Mouse (Mus musculus) limb, embryonic 10.5 days (tissue): Measurements from ENCODE around the gene Cdkal1. TPM values are rescaled to one million over a fixed set of nuclear protein-coding genes. Genes with fewer than 3 reads are reported as not detected.

Experiments
- DNase-seq: peaks from one replicate; pipeline ENCODE4 v3.0.0-alpha.2; 2017; ENCODE audit warnings: low spot score
- H3K27ac ChIP-seq: fragments of 300-500 bp; sonication (generic); 2 replicates; pipeline ENCODE4 v1.5.1; 2016; ENCODE audit warnings: mild to moderate bottlenecking
- H3K27me3 ChIP-seq: fragments of 300-500 bp; sonication (generic); 2 replicates; pipeline ENCODE4 v1.6.1; 2016; ENCODE audit warnings: low read depth, mild to moderate bottlenecking; ENCODE audit not compliant: poor library complexity, severe bottlenecking
- H3K36me3 ChIP-seq: fragments of 300-500 bp; sonication (generic); 2 replicates; pipeline ENCODE4 v1.6.1; 2016; ENCODE audit warnings: mild to moderate bottlenecking, moderate library complexity
- H3K4me1 ChIP-seq: fragments of 300-500 bp; sonication (generic); 2 replicates; pipeline ENCODE4 v1.6.1; 2016
- H3K4me3 ChIP-seq: fragments of 300-500 bp; sonication (generic); 2 replicates; pipeline ENCODE4 v1.5.1; 2016; ENCODE audit warnings: mild to moderate bottlenecking, moderate library complexity
- H3K9me3 ChIP-seq: fragments of 300-500 bp; sonication (generic); replicated peaks from 2 replicates; pipeline ENCODE4 v1.6.1; 2016; ENCODE audit warnings: mild to moderate bottlenecking
- WGBS: fragments of 180-500 bp; shearing (Covaris S2); methylation state at CpG from one replicate; pipeline ENCODE4 v1.1.7; 2016; 5-methylcytosine and 5-hydroxymethylcytosine counted together
- polyA plus RNA-seq: library from polyadenylated mRNA; unstranded; fragments of >200 nt; fragmentation: Nextera tagmentation; extraction: Ambion mirVana; gene quantifications from 2 replicates; pipeline ENCODE4 v1.2.1, GENCODE M21; 2016

Cdkal1 gene
- polyA plus RNA-seq, 1 experiment from 2014 or later, result 34.8 TPM

GRCm38 (mm10) chr13:29828032-29828431 is 27.4 kb downstream of the Cdkal1 start:
- 51% methylated on average over 1 of the region's 1 CpGs for WGBS
- no peaks in the 10 kb centered on the region for H3K27me3 ChIP-seq
- DNase-seq, result no peak
- H3K27ac ChIP-seq, result no peak overlapping the region
- H3K4me3 ChIP-seq, result no peak overlapping the region
- H3K9me3 ChIP-seq, result no peaks in the 10 kb centered on the region
- H3K4me1 ChIP-seq, result 0 out of 2 replicates have a peak, but pooled peaks cover 2% of the 10 kb centered on the region
- no peaks in the 10 kb centered on the region for H3K36me3 ChIP-seq

GRCm38 (mm10) chr13:29826469-29826868 is 29.0 kb downstream of the Cdkal1 start:
- WGBS, result 76% methylated on average over 2 of the region's 2 CpGs
- Histone ChIP-seq H3K36me3 (no peaks in the 10 kb centered on the region), H3K9me3 (no peaks in the 10 kb centered on the region), H3K27me3 (no peaks in the 10 kb centered on the region), H3K4me3 (no peak overlapping the region), H3K27ac (no peak overlapping the region), H3K4me1 (0 out of 2 replicates have a peak, but pooled peaks cover 2% of the 10 kb centered on the region)
- no peak for DNase-seq

GRCm38 (mm10) chr13:29826041-29826440 is 29.4 kb downstream of the Cdkal1 start:
- Histone ChIP-seq H3K9me3 (no peaks in the 10 kb centered on the region), H3K27ac (no peak overlapping the region), H3K36me3 (no peaks in the 10 kb centered on the region), H3K4me1 (0 out of 2 replicates have a peak, but pooled peaks cover 2% of the 10 kb centered on the region), H3K27me3 (no peaks in the 10 kb centered on the region), H3K4me3 (no peak overlapping the region)
- no peak for DNase-seq

- 0 out of 2 replicates have a peak overlapping the region, but pooled peaks have one; percentile 14 for H3K27ac ChIP-seq
- H3K4me3 ChIP-seq, result no peak overlapping the region
- 0 out of 2 replicates have a peak, but pooled peaks cover 2% of the 10 kb centered on the region for H3K4me1 ChIP-seq
- no peak for DNase-seq
- no peaks in the 10 kb centered on the region for H3K9me3 ChIP-seq
- 82% methylated on average over 4 of the region's 4 CpGs for WGBS
- H3K27me3 ChIP-seq, result no peaks in the 10 kb centered on the region
- no peaks in the 10 kb centered on the region for H3K36me3 ChIP-seq
Measured at GRCm38 (mm10) chr13:29824797-29825196, 30.7 kb downstream of the Cdkal1 start.

GRCm38 (mm10) chr13:29824326-29824725 is 31.1 kb downstream of the Cdkal1 start:
- Histone ChIP-seq H3K36me3 (no peaks in the 10 kb centered on the region), H3K4me1 (0 out of 2 replicates have a peak, but pooled peaks cover 2% of the 10 kb centered on the region), H3K4me3 (no peak overlapping the region), H3K9me3 (no peaks in the 10 kb centered on the region), H3K27ac (0 out of 2 replicates have a peak overlapping the region, but pooled peaks have one; percentile 14), H3K27me3 (no peaks in the 10 kb centered on the region)
- WGBS, result 82% methylated on average over 8 of the region's 8 CpGs
- no peak for DNase-seq

GRCm38 (mm10) chr13:29823906-29824305 is 31.6 kb downstream of the Cdkal1 start:
- no peak for DNase-seq
- no peak overlapping the region for H3K27ac ChIP-seq

GRCm38 (mm10) chr13:29823487-29823886 is 32.0 kb downstream of the Cdkal1 start:
- H3K4me3 ChIP-seq, result no peak overlapping the region
- no peaks in the 10 kb centered on the region for H3K9me3 ChIP-seq
- 0 out of 2 replicates have a peak, but pooled peaks cover 2% of the 10 kb centered on the region for H3K4me1 ChIP-seq
- H3K36me3 ChIP-seq, result no peaks in the 10 kb centered on the region
- no peak for DNase-seq
- no peak overlapping the region for H3K27ac ChIP-seq
- 92% methylated on average over 8 of the region's 8 CpGs for WGBS
- H3K27me3 ChIP-seq, result no peaks in the 10 kb centered on the region

More at GRCm38 (mm10) chr13:29823906-29824305, 31.6 kb downstream of the Cdkal1 start:
- Histone ChIP-seq H3K4me3 (no peak overlapping the region), H3K27me3 (no peaks in the 10 kb centered on the region), H3K9me3 (no peaks in the 10 kb centered on the region), H3K36me3 (no peaks in the 10 kb centered on the region), H3K4me1 (0 out of 2 replicates have a peak, but pooled peaks cover 2% of the 10 kb centered on the region)
- 73% methylated on average over 9 of the region's 9 CpGs for WGBS

GRCm38 (mm10) chr13:29819910-29820583 is 35.4 kb downstream of the Cdkal1 start:
- Histone ChIP-seq H3K27ac (no peak overlapping the region), H3K4me3 (no peak overlapping the region), H3K4me1 (no peaks in the 10 kb centered on the region), H3K9me3 (no peaks in the 10 kb centered on the region), H3K27me3 (no peaks in the 10 kb centered on the region), H3K36me3 (no peaks in the 10 kb centered on the region)
- WGBS, result 91% methylated on average over 9 of the region's 9 CpGs
- no peak for DNase-seq

GRCm38 (mm10) chr13:29819147-29819546 is 36.3 kb downstream of the Cdkal1 start:
- no peaks in the 10 kb centered on the region for H3K9me3 ChIP-seq

GRCm38 (mm10) chr13:29818314-29818713 is 37.2 kb downstream of the Cdkal1 start:
- DNase-seq, result no peak
- Histone ChIP-seq H3K9me3 (no peaks in the 10 kb centered on the region), H3K27me3 (no peaks in the 10 kb centered on the region), H3K27ac (no peak overlapping the region), H3K4me3 (no peak overlapping the region), H3K36me3 (no peaks in the 10 kb centered on the region), H3K4me1 (no peaks in the 10 kb centered on the region)
- 93% methylated on average over 2 of the region's 2 CpGs for WGBS

More at GRCm38 (mm10) chr13:29819147-29819546, 36.3 kb downstream of the Cdkal1 start:
- Histone ChIP-seq H3K4me1 (no peaks in the 10 kb centered on the region), H3K36me3 (no peaks in the 10 kb centered on the region), H3K27ac (no peak overlapping the region), H3K4me3 (no peak overlapping the region), H3K27me3 (no peaks in the 10 kb centered on the region)
- DNase-seq, result no peak
- WGBS, result 92% methylated on average over 3 of the region's 3 CpGs

- no peak for DNase-seq
- no peaks in the 10 kb centered on the region for H3K27me3 ChIP-seq
- no peaks in the 10 kb centered on the region for H3K9me3 ChIP-seq
- H3K4me1 ChIP-seq, result peaks cover 8% of the 10 kb centered on the region
- no peak overlapping the region for H3K27ac ChIP-seq
- H3K36me3 ChIP-seq, result no peaks in the 10 kb centered on the region
- H3K4me3 ChIP-seq, result no peak overlapping the region
- WGBS, result 88% methylated on average over 4 of the region's 4 CpGs
Measured at GRCm38 (mm10) chr13:29810780-29811179, 44.7 kb downstream of the Cdkal1 start.

GRCm38 (mm10) chr13:29808383-29808782 is 47.1 kb downstream of the Cdkal1 start:
- Histone ChIP-seq H3K36me3 (no peaks in the 10 kb centered on the region), H3K9me3 (no peaks in the 10 kb centered on the region), H3K4me1 (peaks cover 8% of the 10 kb centered on the region), H3K27ac (no peak overlapping the region), H3K4me3 (no peak overlapping the region), H3K27me3 (no peaks in the 10 kb centered on the region)
- 96% methylated on average over 3 of the region's 3 CpGs for WGBS
- DNase-seq, result no peak

- H3K4me1 ChIP-seq, result peaks cover 8% of the 10 kb centered on the region
- DNase-seq, result no peak
- 97% methylated on average over 3 of the region's 3 CpGs for WGBS
- H3K36me3 ChIP-seq, result no peaks in the 10 kb centered on the region
- no peaks in the 10 kb centered on the region for H3K27me3 ChIP-seq
- no peaks in the 10 kb centered on the region for H3K9me3 ChIP-seq
- H3K4me3 ChIP-seq, result no peak overlapping the region
- no peak overlapping the region for H3K27ac ChIP-seq
Measured at GRCm38 (mm10) chr13:29807930-29808329, 47.5 kb downstream of the Cdkal1 start.
